Mouse (Mus musculus) liver, embryonic 15.5 days (tissue): ENCODE measurements at regions not wholly inside any gene's neighbourhood (a gene's known extent, or its start where the extent isn't known, plus 50 kb on each side); places are given as distances from the start of the nearest gene placed in this dataset.

Source experiments
- ATAC-seq: fragments of 200-750 bp; cut with Nextera tagmentation; 2 replicates; pipeline ENCODE4 v1.8.0; 2017; ENCODE audit warnings: moderate number of reproducible peaks, mild to moderate bottlenecking, moderate library complexity; ENCODE audit not compliant: insufficient read depth
- H3K27ac ChIP-seq: fragments of 300-500 bp; sonication (generic); replicated peaks from 2 replicates; pipeline ENCODE4 v1.5.1; 2015; ENCODE audit warnings: mild to moderate bottlenecking, inconsistent platforms
- H3K27me3 ChIP-seq: fragments of 300-500 bp; sonication (generic); 2 replicates; pipeline ENCODE4 v1.6.1; 2015; ENCODE audit warnings: mild to moderate bottlenecking, inconsistent platforms
- H3K36me3 ChIP-seq: fragments of 300-500 bp; sonication (generic); replicated peaks from 2 replicates; pipeline ENCODE4 v1.6.1; 2015; ENCODE audit warnings: moderate library complexity, mild to moderate bottlenecking, inconsistent platforms
- H3K4me1 ChIP-seq: fragments of 300-500 bp; sonication (generic); replicated peaks from 2 replicates; pipeline ENCODE4 v1.6.1; 2015; ENCODE audit warnings: inconsistent platforms
- H3K4me2 ChIP-seq: fragments of 300-500 bp; sonication (generic); 2 replicates; pipeline ENCODE4 v1.6.1; 2015; ENCODE audit warnings: moderate library complexity, mild to moderate bottlenecking, inconsistent platforms
- H3K4me3 ChIP-seq: fragments of 300-500 bp; sonication (generic); replicated peaks from 2 replicates; pipeline ENCODE4 v1.5.1; 2015; ENCODE audit warnings: mild to moderate bottlenecking, inconsistent platforms
- H3K9ac ChIP-seq: fragments of 300-500 bp; sonication (generic); 2 replicates; pipeline ENCODE4 v1.6.1; 2015; ENCODE audit warnings: moderate library complexity, mild to moderate bottlenecking, inconsistent platforms
- H3K9me3 ChIP-seq: fragments of 300-500 bp; sonication (generic); replicated peaks from 2 replicates; pipeline ENCODE4 v1.6.1; 2016; ENCODE audit warnings: inconsistent platforms
- WGBS: fragments of 180-500 bp; shearing (Covaris S2); methylation state at CpG from one replicate; pipeline ENCODE4 v1.1.7; 2015; ENCODE audit warnings: mixed read lengths; ENCODE audit not compliant: insufficient replicate concordance; 5-methylcytosine and 5-hydroxymethylcytosine counted together

DNA sequence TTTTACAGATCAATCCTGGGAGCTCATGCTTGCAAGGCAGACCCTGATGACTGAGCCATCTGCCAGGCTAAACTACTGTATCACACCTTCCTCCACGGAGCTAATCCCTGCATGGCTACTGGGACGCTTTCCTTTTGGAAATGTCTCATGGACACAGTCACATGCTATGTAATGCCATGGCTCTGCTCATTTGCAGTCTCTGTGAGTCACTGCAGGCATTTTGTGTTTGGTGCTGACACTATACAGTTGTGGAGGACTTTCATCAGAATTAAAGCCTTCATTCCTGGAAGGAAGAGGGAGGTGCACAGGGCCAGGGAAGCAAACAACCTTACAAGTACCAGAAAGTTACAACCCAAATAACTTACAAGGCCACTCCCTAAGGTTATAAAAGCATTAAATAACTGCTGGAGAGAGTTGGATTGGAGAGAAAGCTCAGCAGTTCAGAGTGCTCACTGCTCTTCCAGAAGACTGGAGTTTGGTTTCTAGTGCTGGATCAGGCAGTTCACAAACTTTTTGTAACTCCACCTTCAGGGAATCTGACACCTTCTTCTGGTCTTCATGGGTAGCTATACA is 544.3 kb upstream of the Hs6st1 start:
- no peak overlapping the region for H3K9ac ChIP-seq
- H3K27me3 ChIP-seq, result no peaks in the 10 kb centered on the region
- no peak overlapping the region for H3K4me3 ChIP-seq
- H3K9me3 ChIP-seq, result no peaks in the 10 kb centered on the region
- H3K4me1 ChIP-seq, result no peaks in the 10 kb centered on the region
- ATAC-seq, result no peak
- H3K27ac ChIP-seq, result no peak overlapping the region
- H3K4me2 ChIP-seq, result no peak overlapping the region
- 47% methylated on average over 2 of the region's 2 CpGs for WGBS
- H3K36me3 ChIP-seq, result no peaks in the 10 kb centered on the region

GRCm38 (mm10) chr1:35524788-35525187 is 543.4 kb upstream of the Hs6st1 start:
- no peak for ATAC-seq
- 35% methylated on average over 5 of the region's 5 CpGs for WGBS
- no peak overlapping the region for H3K9ac ChIP-seq
- H3K4me1 ChIP-seq, result no peaks in the 10 kb centered on the region
- H3K36me3 ChIP-seq, result no peaks in the 10 kb centered on the region
- H3K27me3 ChIP-seq, result no peaks in the 10 kb centered on the region
- H3K27ac ChIP-seq, result no peak overlapping the region
- H3K4me2 ChIP-seq, result no peak overlapping the region
- no peak overlapping the region for H3K4me3 ChIP-seq
- H3K9me3 ChIP-seq, result no peaks in the 10 kb centered on the region

GRCm38 (mm10) chr1:35527750-35528476 is 540.3 kb upstream of the Hs6st1 start:
- no peak overlapping the region for H3K9ac ChIP-seq
- no peak for ATAC-seq
- no peaks in the 10 kb centered on the region for H3K36me3 ChIP-seq
- no peak overlapping the region for H3K4me3 ChIP-seq
- H3K9me3 ChIP-seq, result no peaks in the 10 kb centered on the region
- no peak overlapping the region for H3K27ac ChIP-seq
- H3K27me3 ChIP-seq, result no peaks in the 10 kb centered on the region
- no peaks in the 10 kb centered on the region for H3K4me1 ChIP-seq
- H3K4me2 ChIP-seq, result no peak overlapping the region
- 63% methylated on average over 12 of the region's 12 CpGs for WGBS

- Histone ChIP-seq H3K27me3 (no peaks in the 10 kb centered on the region), H3K4me1 (no peaks in the 10 kb centered on the region)
- ATAC-seq, result no peak
These were observed 532.7 kb upstream of the Hs6st1 start for GRCm38 (mm10) chr1:35535470-35535869.

DNA sequence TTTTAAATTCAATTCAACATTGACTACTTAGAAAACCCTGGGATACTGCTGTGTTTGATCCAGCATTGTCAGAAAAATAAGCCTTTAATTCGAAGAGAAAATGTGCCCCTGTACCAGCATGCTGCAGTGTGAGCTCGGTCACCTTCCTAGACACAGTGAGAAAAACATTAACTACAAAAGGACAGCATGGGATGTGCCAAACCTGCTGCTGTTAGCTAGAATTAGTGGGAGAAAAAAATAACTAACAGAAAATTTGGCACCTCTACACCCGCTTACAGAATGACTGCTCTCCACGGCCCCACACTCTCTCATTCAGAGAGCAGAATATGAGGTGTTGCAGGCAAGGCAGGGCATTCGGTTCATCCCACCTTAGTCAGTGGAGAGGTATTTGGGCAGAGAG is 531.9 kb upstream of the Hs6st1 start:
- no peak overlapping the region for H3K4me2 ChIP-seq
- H3K27me3 ChIP-seq, result no peaks in the 10 kb centered on the region
- H3K36me3 ChIP-seq, result no peaks in the 10 kb centered on the region
- H3K9me3 ChIP-seq, result no peaks in the 10 kb centered on the region
- WGBS, result 61% methylated on average over 5 of the region's 5 CpGs
- H3K4me3 ChIP-seq, result no peak overlapping the region
- H3K9ac ChIP-seq, result no peak overlapping the region
- H3K27ac ChIP-seq, result no peak overlapping the region
- no peaks in the 10 kb centered on the region for H3K4me1 ChIP-seq
- no peak for ATAC-seq

More at GRCm38 (mm10) chr1:35535470-35535869, 532.7 kb upstream of the Hs6st1 start:
- H3K36me3 ChIP-seq, result no peaks in the 10 kb centered on the region
- H3K4me3 ChIP-seq, result no peak overlapping the region
- no peaks in the 10 kb centered on the region for H3K9me3 ChIP-seq
- H3K9ac ChIP-seq, result no peak overlapping the region
- H3K4me2 ChIP-seq, result no peak overlapping the region
- no peak overlapping the region for H3K27ac ChIP-seq

- H3K9ac ChIP-seq, result no peak overlapping the region
- no peaks in the 10 kb centered on the region for H3K36me3 ChIP-seq
- 28% methylated on average over 3 of the region's 3 CpGs for WGBS
- no peak overlapping the region for H3K4me2 ChIP-seq
- no peak overlapping the region for H3K27ac ChIP-seq
- no peaks in the 10 kb centered on the region for H3K4me1 ChIP-seq
- no peak for ATAC-seq
- H3K27me3 ChIP-seq, result no peaks in the 10 kb centered on the region
- H3K9me3 ChIP-seq, result no peaks in the 10 kb centered on the region
- no peak overlapping the region for H3K4me3 ChIP-seq
These were observed 519.4 kb upstream of the Hs6st1 start for GRCm38 (mm10) chr1:35548845-35549244.

GRCm38 (mm10) chr1:35551503-35551902 is 516.7 kb upstream of the Hs6st1 start:
- Histone ChIP-seq H3K9me3 (no peaks in the 10 kb centered on the region), H3K27me3 (no peaks in the 10 kb centered on the region), H3K4me1 (no peaks in the 10 kb centered on the region), H3K27ac (no peak overlapping the region), H3K4me3 (no peak overlapping the region), H3K36me3 (no peaks in the 10 kb centered on the region), H3K9ac (no peak overlapping the region), H3K4me2 (no peak overlapping the region)
- WGBS, result 52% methylated on average over 1 of the region's 1 CpGs
- no peak for ATAC-seq

DNA sequence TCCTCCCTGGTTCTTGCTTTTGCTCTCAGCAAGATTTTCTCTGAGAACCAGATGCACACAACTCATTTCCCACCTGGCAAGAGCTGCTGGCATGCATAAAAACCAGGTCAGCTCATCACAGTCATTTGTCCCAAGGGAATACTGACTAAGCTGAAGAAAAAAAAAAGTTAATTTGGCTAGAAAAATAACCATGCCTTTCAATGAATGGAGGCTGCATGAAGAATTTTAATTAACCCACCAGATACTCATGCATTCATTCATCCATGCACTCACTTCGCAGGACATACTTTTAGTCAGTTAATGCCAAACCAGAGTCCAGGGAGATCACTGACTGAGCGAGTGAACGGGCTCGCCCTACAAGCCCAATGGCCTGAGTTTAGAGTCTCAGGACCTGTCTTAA is 505.4 kb upstream of the Hs6st1 start:
- Histone ChIP-seq H3K36me3 (no peaks in the 10 kb centered on the region), H3K27me3 (no peaks in the 10 kb centered on the region), H3K9me3 (no peaks in the 10 kb centered on the region), H3K27ac (no peak overlapping the region), H3K4me1 (no peaks in the 10 kb centered on the region), H3K9ac (no peak overlapping the region), H3K4me3 (no peak overlapping the region), H3K4me2 (no peak overlapping the region)
- 63% methylated on average over 4 of the region's 4 CpGs for WGBS
- ATAC-seq, result no peak

DNA sequence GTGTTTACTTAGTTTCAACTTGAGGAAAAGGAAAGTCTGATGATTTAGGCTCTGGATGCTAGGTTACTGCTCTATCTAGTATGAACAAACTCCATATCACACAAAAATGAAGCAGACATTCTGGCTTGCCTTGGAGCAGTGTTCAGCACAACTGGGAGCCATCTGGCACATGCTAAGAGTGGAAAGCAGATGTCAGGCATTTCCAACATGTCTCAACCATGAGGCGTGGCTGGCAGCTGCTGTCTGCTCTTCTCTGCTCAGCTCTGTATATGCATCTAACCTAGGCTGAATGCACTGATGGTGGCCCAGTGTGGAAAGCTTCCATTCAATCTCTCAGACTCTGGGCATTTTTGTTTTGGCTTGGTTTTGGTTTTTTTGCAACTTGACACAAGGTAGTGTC is 493.0 kb upstream of the Hs6st1 start:
- no peaks in the 10 kb centered on the region for H3K36me3 ChIP-seq
- H3K9me3 ChIP-seq, result no peaks in the 10 kb centered on the region
- H3K4me1 ChIP-seq, result no peaks in the 10 kb centered on the region
- no peak overlapping the region for H3K9ac ChIP-seq
- H3K4me3 ChIP-seq, result no peak overlapping the region
- ATAC-seq, result no peak
- 46% methylated on average over 1 of the region's 1 CpGs for WGBS
- no peak overlapping the region for H3K27ac ChIP-seq
- H3K27me3 ChIP-seq, result no peaks in the 10 kb centered on the region
- no peak overlapping the region for H3K4me2 ChIP-seq

- Histone ChIP-seq H3K27ac (no peak overlapping the region), H3K36me3 (no peaks in the 10 kb centered on the region), H3K9ac (no peak overlapping the region), H3K9me3 (no peaks in the 10 kb centered on the region), H3K4me3 (no peak overlapping the region), H3K4me1 (no peaks in the 10 kb centered on the region), H3K27me3 (no peaks in the 10 kb centered on the region), H3K4me2 (no peak overlapping the region)
- WGBS, result 61% methylated on average over 3 of the region's 3 CpGs
- no peak for ATAC-seq
These were observed 488.8 kb upstream of the Hs6st1 start for GRCm38 (mm10) chr1:35579392-35579791.

DNA sequence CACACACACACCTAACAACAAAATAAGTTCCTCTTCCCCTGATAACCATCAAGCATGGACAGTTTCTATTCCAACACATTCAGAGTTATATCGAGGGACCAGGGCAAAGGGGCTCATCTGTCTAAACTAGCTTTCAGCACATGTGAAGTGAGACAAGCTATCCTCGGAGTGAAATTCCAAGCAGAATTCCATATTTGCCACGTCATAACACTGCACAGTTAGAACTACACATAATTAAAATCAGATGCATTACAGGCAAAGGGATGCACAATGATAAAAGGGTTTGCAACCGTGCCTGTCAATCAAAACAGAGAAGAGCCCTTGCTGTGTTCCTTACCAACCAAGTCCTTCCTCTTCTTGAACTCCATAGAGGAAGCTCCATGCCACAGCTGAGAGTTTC is 488.2 kb upstream of the Hs6st1 start:
- no peaks in the 10 kb centered on the region for H3K36me3 ChIP-seq
- no peaks in the 10 kb centered on the region for H3K27me3 ChIP-seq
- no peaks in the 10 kb centered on the region for H3K4me1 ChIP-seq
- H3K9me3 ChIP-seq, result no peaks in the 10 kb centered on the region
- WGBS, result 43% methylated on average over 4 of the region's 4 CpGs
- H3K27ac ChIP-seq, result no peak overlapping the region
- no peak overlapping the region for H3K4me3 ChIP-seq
- no peak overlapping the region for H3K4me2 ChIP-seq
- no peak for ATAC-seq
- H3K9ac ChIP-seq, result no peak overlapping the region

GRCm38 (mm10) chr1:35580474-35580873 is 487.7 kb upstream of the Hs6st1 start:
- H3K27me3 ChIP-seq, result no peaks in the 10 kb centered on the region
- no peak for ATAC-seq
- H3K36me3 ChIP-seq, result no peaks in the 10 kb centered on the region
- H3K9ac ChIP-seq, result no peak overlapping the region
- H3K4me1 ChIP-seq, result no peaks in the 10 kb centered on the region
- H3K27ac ChIP-seq, result no peak overlapping the region
- H3K4me3 ChIP-seq, result no peak overlapping the region
- H3K9me3 ChIP-seq, result no peaks in the 10 kb centered on the region
- 32% methylated on average over 3 of the region's 3 CpGs for WGBS
- no peak overlapping the region for H3K4me2 ChIP-seq
